Mouse (Mus musculus) T-cell, adult 66 days (primary cell): Measurements from ENCODE around the gene Fbxl20. TPM values are rescaled to one million over a fixed set of nuclear protein-coding genes. Genes with fewer than 3 reads are reported as not detected.

Experiments
- total RNA-seq, 2 experiments: library from RNA; stranded (reverse); gene quantifications; 3 replicates in 1 of 2; 4 replicates in 1 of 2; pipeline ENCODE4 v1.2.4; 2023

Fbxl20 gene
- total RNA-seq, result 10 to 100 TPM; 47.0 to 47.5 TPM

DNA sequence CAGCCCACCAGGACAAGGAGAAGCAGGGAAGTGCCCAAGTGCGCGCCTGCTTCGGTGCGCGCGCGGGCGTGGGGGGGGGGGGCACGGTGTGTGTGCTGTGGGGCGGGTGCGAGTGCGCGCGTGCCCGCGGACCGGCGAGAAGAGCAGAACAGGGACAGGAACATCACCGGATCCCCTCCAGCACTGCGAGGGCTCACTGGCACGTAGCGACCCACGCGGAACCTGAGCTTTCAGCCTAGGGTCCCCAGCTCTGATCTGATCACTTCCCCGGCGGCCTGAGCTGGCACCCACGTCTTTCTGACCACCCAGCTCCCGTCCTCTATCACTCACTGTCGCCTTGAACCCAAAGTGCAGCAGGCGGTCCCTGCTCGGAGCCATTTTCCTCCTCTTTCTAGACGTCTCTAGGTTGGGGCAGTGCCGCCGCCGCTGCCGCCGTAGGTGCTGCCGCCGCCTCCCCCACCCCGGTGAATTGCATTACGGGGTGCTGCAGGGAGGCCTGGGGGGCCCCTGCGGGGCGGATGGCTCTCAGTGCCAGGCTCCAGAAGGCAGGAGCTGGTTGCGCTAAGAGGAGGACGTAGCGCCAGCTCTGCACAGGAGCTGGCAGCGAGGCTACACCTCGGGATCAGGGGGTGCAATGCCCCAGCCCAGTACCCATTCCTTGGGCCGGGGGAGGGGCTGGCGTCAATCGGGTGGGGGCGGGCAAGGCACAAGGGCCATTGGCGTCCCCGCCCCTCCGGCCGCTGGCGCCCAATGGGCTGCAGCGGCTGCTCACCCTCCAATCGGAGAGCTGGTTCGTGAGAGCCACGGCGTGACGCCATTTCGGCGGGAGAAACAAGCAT lies at the start of gene Fbxl20:
Gene Fbxl20, minus strand, starts transcription at position 618 of the 839 bp plus-strand sequence.

DNA sequence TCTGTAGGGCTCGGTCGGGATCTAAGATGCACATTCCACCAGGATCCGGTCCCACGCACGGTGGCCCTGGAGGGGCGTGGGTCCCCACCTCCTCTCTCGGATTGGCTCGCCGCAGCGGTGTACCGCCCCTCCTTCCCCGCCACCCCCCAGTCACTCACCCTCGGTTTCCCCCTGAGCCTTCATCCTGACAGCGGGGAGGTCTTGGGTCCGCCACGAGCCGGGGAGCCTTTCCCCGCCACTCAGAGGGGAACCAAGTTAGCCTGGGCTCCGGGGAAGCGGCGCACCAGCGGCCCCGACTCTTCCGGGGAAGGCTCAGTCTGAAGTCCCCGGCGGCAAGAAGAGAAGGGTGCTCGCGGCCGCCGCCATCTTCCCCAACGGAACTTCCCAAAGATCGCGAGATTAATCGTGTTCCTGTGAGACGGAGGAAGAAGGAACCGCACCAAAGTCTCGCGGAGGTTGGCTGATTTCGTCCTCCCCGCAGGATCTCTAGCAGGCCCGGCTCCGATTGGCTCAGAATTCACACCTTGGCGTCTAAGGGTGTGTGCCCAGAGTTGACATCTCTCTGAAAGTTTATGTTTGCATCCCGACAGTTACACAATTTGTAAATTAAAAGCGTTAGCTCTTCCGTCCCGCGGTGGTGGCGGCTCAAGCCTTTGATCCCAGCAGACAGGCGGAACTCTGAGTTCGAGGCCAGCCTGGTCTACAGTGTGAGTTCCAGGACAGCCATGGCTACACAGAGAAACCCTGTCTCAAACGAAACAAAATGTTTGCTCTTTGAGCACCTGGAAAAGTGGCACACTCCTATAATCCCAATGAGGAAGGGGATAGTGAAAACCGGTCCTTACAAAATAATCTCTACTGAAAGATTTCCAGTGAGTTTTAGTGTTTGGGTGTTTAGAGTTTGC lies 43.0 kb upstream of the Fbxl20 start, which contains the start of gene Med1:
Gene Med1, minus strand, starts transcription at position 393 of the 905 bp plus-strand sequence.

DNA sequence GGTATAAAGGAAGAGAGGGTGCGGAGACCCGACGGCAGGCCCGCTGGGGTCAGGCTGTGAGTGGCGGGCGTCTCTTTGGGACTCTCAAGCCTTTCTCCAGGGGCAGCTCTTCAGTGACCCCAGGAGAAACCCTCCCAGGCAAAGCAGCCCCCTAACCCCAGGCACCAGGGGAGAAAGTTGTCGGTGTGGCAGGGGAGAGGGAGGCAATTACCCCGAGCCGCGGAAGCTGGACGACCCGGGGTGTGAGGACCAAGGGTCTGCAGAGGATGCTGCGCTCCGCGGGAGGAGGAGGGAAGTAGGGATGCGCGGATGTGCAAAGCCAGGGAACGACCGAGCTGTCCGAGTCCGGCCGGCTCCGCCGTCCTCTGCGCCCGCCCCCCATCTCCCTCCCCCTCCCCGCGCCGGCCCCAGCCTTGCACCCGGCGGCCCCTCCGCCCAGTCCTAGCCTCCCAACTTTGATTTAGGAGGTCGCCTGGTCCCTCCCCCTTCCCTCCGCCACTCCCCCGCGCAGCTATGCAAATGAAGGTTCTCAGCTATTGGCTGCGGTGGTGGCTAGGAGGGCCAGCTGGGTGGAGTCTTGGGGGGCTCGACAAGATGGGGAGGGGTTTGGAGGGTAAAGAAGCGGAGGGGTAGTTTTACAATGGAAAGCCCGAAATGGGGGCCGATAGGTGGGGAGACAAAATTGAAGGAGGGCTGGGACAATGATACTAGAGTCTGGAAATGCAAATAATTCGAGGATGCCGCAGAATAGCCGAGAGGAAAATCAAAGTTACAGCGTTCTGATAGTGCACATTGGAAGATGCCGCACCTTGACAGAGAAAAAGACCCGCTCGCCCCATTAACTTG lies 97.0 kb downstream of the Fbxl20 start, which contains the start of gene Stac2:
Gene Stac2, minus strand, starts transcription at position 474 of the 846 bp plus-strand sequence.

Other genes starting within 250 kb of the Fbxl20 start
- gene Plxdc1, start 164.0 kb downstream of the Fbxl20 start, total RNA-seq, result 1 to 10 TPM; 1.6 to 2.8 TPM
- 10 to 100 TPM; 73.4 to 75.4 TPM for gene Arl5c, start 154.2 kb downstream of the Fbxl20 start, total RNA-seq
- gene Cacnb1, start 127.4 kb downstream of the Fbxl20 start, total RNA-seq, result 10 to 100 TPM; 26.4 to 32.3 TPM
- 1,000 to 10,000 TPM; 2,560 to 2,813 TPM for gene Rpl19, start 123.7 kb downstream of the Fbxl20 start, total RNA-seq
- gene Stac2, start 96.9 kb downstream of the Fbxl20 start, total RNA-seq, result under 1 TPM; 0.52 to 0.71 TPM
- gene Med1, start 42.9 kb upstream of the Fbxl20 start, total RNA-seq, result 10 to 100 TPM; 76.9 to 80.2 TPM
- 100 to 1,000 TPM; 108 to 113 TPM for gene Cdk12, start 52.7 kb upstream of the Fbxl20 start, total RNA-seq
- not detected for gene Neurod2, start 179.2 kb upstream of the Fbxl20 start, total RNA-seq
- gene Ppp1r1b, start 198.0 kb upstream of the Fbxl20 start, total RNA-seq, result not detected
- gene Stard3, start 208.0 kb upstream of the Fbxl20 start, total RNA-seq, result 10 to 100 TPM; 38.0 to 48.9 TPM
- not detected for gene Tcap, start 233.4 kb upstream of the Fbxl20 start, total RNA-seq
- gene Pnmt, start 236.0 kb upstream of the Fbxl20 start, total RNA-seq, result not detected